Mouse (Mus musculus) liver, embryonic 11.5 days (tissue): ENCODE data around the gene Pim3. TPM values are rescaled to one million over a fixed set of nuclear protein-coding genes. Genes with fewer than 3 reads are reported as not detected.

Source experiments
- ATAC-seq: fragments of 200-750 bp; cut with Nextera tagmentation; replicated peaks from 2 replicates; pipeline ENCODE4 v1.8.0; 2017; ENCODE audit warnings: moderate number of reproducible peaks, mild to moderate bottlenecking, moderate TSS enrichment, moderate library complexity; ENCODE audit not compliant: low FRiP score
- DNase-seq: peaks from one replicate; pipeline ENCODE4 v3.0.0-alpha.2; 2017; ENCODE audit warnings: low spot score
- H3K27ac ChIP-seq: fragments of 300-500 bp; sonication (generic); 2 replicates; pipeline ENCODE4 v1.5.1; 2014; ENCODE audit warnings: mild to moderate bottlenecking, low read depth, low read length, control low read depth
- H3K27me3 ChIP-seq: fragments of 300-500 bp; sonication (generic); replicated peaks from 2 replicates; pipeline ENCODE4 v1.6.1; 2014; ENCODE audit warnings: low read length, mixed read lengths; ENCODE audit not compliant: control insufficient read depth, insufficient read depth
- H3K36me3 ChIP-seq: fragments of 300-500 bp; sonication (generic); 2 replicates; pipeline ENCODE4 v1.6.1; 2014; ENCODE audit warnings: mild to moderate bottlenecking, low read length, moderate library complexity, mixed read lengths; ENCODE audit not compliant: control insufficient read depth, insufficient read depth
- H3K4me1 ChIP-seq: fragments of 300-500 bp; sonication (generic); replicated peaks from 2 replicates; pipeline ENCODE4 v1.6.1; 2014; ENCODE audit warnings: low read length, mixed read lengths; ENCODE audit not compliant: control insufficient read depth, insufficient read depth
- H3K4me2 ChIP-seq: fragments of 300-500 bp; sonication (generic); 2 replicates; pipeline ENCODE4 v1.6.1; 2014; ENCODE audit warnings: mild to moderate bottlenecking, control low read depth, moderate library complexity
- H3K4me3 ChIP-seq: fragments of 300-500 bp; sonication (generic); 2 replicates; pipeline ENCODE4 v1.5.1; 2014; ENCODE audit warnings: low read depth, low read length, control low read depth
- H3K9ac ChIP-seq: fragments of 300-500 bp; sonication (generic); 2 replicates; pipeline ENCODE4 v1.6.1; 2014; ENCODE audit warnings: low read depth, low read length, control low read depth
- H3K9me3 ChIP-seq: fragments of 300-500 bp; sonication (generic); 2 replicates; pipeline ENCODE4 v1.6.1; 2016; ENCODE audit warnings: low read length, inconsistent platforms, mixed read lengths; ENCODE audit not compliant: control insufficient read depth
- WGBS: fragments of 180-500 bp; shearing (Covaris S2); extraction: QIAGEN DNeasy Blood & Tissue Kit; methylation state at CpG from one replicate; pipeline ENCODE4 v1.1.7; 2014; 5-methylcytosine and 5-hydroxymethylcytosine counted together
- polyA plus RNA-seq: library from polyadenylated mRNA; unstranded; fragments of >200 nt; fragmentation: Nextera tagmentation; extraction: Ambion mirVana; gene quantifications from 2 replicates; pipeline ENCODE4 v1.2.1, GENCODE M21; 2014

The Pim3 gene
- polyA plus RNA-seq, 1 experiment from 2014 or later, result 35.9 TPM

DNA sequence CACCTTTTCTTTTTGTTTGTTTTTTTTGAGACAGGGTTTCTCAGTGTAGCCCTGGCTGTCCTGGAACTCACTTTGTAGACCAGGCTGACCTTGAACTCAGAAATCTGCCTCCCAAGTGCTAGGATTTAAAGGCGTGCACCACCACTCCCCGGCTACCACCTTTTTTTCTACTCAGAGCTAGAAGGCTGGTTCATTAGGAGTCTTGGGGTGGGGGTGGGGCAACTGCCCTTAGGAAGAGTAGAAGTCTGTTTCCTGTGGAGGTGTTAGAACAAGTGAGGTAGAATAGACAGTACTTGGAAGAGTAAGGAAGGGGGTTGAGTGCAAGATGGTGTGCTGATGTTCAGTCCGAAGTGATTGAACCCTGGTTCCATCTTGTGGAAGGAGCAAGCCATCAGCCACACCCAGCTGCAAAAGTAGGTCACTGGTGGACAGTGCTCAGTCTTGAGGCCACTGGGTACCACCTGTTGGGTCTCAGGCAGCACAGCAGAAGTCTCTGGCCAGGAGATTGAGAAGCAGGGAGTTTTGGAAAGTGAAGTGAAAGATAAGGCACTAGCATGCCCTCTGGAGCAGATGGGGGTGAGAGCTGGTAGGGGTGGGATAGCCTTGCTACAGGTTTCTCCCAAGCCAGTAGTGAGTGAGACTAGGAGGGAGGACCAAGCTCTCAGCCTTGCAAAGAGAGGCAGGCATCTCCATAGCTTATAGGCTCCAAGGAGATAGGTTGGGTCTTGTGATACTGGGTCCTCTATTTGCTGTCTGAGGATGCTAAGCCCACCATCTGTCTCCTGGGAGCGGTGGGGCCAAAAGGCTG is 4.1 kb downstream of the Pim3 start:
- WGBS, result 72% methylated on average over 4 of the region's 4 CpGs
- Histone ChIP-seq H3K9me3 (no peaks in the 10 kb centered on the region), H3K9ac (no peak overlapping the region), H3K27ac (no peak overlapping the region), H3K36me3 (peaks cover 13% of the 10 kb centered on the region; the same call in 1 of the 2 replicates), H3K4me3 (no peak overlapping the region), H3K4me1 (peaks cover 48% of the 10 kb centered on the region), H3K27me3 (no peaks in the 10 kb centered on the region), H3K4me2 (no peak overlapping the region; the same call in 1 of the 2 replicates)
- no peak for ATAC-seq
- DNase-seq, result no peak

DNA sequence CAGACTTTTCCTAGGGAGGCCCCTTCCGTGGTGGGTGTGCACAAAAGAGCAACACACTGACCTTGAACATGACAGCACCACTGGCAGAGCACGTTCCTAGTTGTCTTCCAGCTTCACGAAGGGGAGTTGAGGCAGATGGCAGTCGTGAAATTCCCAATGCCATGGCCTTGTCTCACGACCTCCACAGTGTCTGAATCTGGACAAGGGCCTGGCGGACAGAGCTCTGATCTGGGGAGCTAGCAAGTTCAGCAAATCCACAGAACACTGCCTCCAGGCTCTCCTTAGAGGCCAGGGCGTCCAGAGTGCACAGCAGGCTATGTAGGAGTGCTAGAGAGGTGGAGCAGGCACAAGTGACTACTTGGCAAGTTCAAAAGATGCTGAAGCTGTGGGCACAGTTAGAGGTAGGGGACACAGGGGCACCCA is 5.0 kb downstream of the Pim3 start:
- Histone ChIP-seq H3K4me2 (no peak overlapping the region), H3K9ac (no peak overlapping the region), H3K27me3 (no peaks in the 10 kb centered on the region), H3K36me3 (peaks cover 13% of the 10 kb centered on the region; the same call in 1 of the 2 replicates), H3K27ac (peak overlapping the region; percentile 76), H3K9me3 (no peaks in the 10 kb centered on the region), H3K4me1 (peaks cover 43% of the 10 kb centered on the region), H3K4me3 (no peak overlapping the region)
- WGBS, result 52% methylated on average over 7 of the region's 7 CpGs
- DNase-seq (no peak), ATAC-seq (no peak)

- peaks cover 43% of the 10 kb centered on the region for H3K4me1 ChIP-seq
- ATAC-seq, result no peak
- no peak overlapping the region for H3K4me3 ChIP-seq
- H3K4me2 ChIP-seq, result no peak overlapping the region
- H3K36me3 ChIP-seq, result peaks cover 13% of the 10 kb centered on the region; the same call in 1 of the 2 replicates
- no peak overlapping the region for H3K9ac ChIP-seq
- H3K27ac ChIP-seq, result peak overlapping the region; percentile 76
- no peaks in the 10 kb centered on the region for H3K27me3 ChIP-seq
- H3K9me3 ChIP-seq, result no peaks in the 10 kb centered on the region
- no peak for DNase-seq
- 33% methylated on average over 5 of the region's 5 CpGs for WGBS
Observed at GRCm38 (mm10) chr15:88867368-88868023, 5.5 kb downstream of the Pim3 start.

DNA sequence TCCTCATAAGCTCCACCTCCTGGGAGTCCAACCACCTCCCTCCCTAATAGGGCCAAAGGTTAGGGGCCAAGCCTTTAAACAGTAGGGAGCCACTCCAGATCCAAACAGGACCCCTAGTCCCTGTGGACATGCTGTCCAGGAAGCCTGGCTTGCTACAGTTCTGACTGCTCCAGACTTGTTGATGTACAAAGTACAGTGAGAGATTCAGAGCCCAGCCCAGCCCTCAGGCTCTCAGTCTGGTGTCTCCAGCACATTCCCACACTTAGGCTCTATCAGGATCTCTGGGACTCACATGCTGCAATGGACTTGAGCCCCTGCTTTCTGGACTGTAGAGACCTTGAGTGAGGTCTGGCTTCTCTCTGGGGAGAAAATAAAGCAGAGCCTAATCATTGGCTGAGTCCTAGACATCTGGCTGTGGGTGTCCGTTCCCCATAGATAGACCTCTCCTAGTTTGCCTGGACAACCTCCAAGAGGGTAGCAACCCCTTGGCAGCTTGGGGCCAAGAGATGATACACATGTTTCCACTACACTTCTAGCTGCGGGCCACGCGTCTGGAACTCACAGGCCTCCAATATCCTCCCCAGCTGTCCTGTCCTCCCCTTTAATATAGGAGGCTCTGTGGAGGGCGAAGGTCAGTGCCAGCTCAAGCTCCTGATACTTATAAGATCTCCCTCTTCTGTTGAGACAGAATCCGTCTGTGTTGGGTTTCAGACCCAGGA is 6.2 kb downstream of the Pim3 start:
- Histone ChIP-seq H3K36me3 (peaks cover 13% of the 10 kb centered on the region; the same call in 1 of the 2 replicates), H3K9ac (no peak overlapping the region), H3K4me1 (peaks cover 43% of the 10 kb centered on the region), H3K27me3 (no peaks in the 10 kb centered on the region), H3K9me3 (no peaks in the 10 kb centered on the region), H3K4me3 (no peak overlapping the region), H3K27ac (peak overlapping the region; percentile 76), H3K4me2 (no peak overlapping the region)
- ATAC-seq, result no peak
- no peak for DNase-seq
- 77% methylated on average over 6 of the region's 6 CpGs for WGBS

DNA sequence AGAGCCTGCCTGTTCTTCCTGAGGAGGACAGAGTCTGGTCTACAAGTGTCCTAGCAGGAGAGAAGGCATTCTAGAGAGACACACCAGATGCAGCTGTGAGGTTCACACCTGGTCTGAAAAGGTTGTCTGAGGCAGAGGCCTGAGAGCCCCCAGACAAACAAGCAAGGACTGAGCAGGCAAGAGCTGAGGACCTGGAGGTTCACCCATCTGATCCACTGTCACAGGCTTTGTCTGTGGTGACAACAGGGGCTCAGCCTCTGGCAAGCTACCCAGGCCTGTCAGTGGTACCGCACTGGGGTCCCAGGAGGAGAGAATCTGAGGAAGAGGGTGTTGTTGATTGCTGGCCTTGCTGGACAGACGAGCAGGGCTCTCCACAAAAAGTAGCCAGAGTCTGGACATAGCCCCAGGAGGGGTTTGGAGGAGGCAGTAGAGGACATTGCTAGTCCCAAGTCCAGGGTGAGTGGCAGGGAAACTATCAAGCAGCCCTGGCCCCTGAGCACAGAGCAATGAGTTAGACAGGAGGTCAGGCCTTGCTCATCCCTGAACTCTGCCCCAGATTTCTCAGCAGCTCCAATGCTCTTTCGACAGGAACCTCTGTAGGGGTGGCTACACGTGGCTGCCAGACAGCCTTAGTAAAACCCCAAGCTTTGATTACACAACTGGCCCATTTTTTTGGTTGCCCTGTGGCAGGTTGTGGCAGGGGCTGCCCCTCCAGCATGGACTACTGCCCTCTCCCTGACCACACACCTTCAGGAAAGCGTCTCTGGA is 8.6 kb downstream of the Pim3 start:
- ATAC-seq (no peak), DNase-seq (no peak)
- Histone ChIP-seq H3K27ac (no peak overlapping the region), H3K36me3 (peaks cover 4% of the 10 kb centered on the region; the same call in 1 of the 2 replicates), H3K9ac (no peak overlapping the region), H3K9me3 (no peaks in the 10 kb centered on the region), H3K27me3 (peaks cover 2% of the 10 kb centered on the region; the same call in 1 of the 2 replicates), H3K4me2 (no peak overlapping the region), H3K4me3 (no peak overlapping the region), H3K4me1 (peaks cover 26% of the 10 kb centered on the region)
- WGBS, result 71% methylated on average over 5 of the region's 5 CpGs

GRCm38 (mm10) chr15:88874061-88874460 is 12.1 kb downstream of the Pim3 start:
- ATAC-seq (no peak), DNase-seq (no peak)
- Histone ChIP-seq H3K4me3 (no peak overlapping the region), H3K9me3 (no peaks in the 10 kb centered on the region), H3K4me1 (peaks cover 2% of the 10 kb centered on the region; the same call in 1 of the 2 replicates), H3K27ac (no peak overlapping the region), H3K9ac (no peak overlapping the region), H3K27me3 (peaks cover 6% of the 10 kb centered on the region; the same call in 1 of the 2 replicates), H3K36me3 (no peaks in the 10 kb centered on the region), H3K4me2 (no peak overlapping the region)
- WGBS, result 83% methylated on average over 3 of the region's 3 CpGs

GRCm38 (mm10) chr15:88874477-88874876 is 12.5 kb downstream of the Pim3 start:
- H3K4me1 ChIP-seq, result peaks cover 2% of the 10 kb centered on the region; the same call in 1 of the 2 replicates
- no peak overlapping the region for H3K27ac ChIP-seq
- H3K36me3 ChIP-seq, result no peaks in the 10 kb centered on the region
- H3K4me3 ChIP-seq, result no peak overlapping the region
- no peak overlapping the region for H3K9ac ChIP-seq
- H3K9me3 ChIP-seq, result no peaks in the 10 kb centered on the region
- DNase-seq (no peak), ATAC-seq (no peak)
- peaks cover 6% of the 10 kb centered on the region; the same call in 1 of the 2 replicates for H3K27me3 ChIP-seq
- 83% methylated on average over 6 of the region's 6 CpGs for WGBS
- H3K4me2 ChIP-seq, result no peak overlapping the region

- Histone ChIP-seq H3K4me2 (peak overlapping the region; percentile 12; the same call in 1 of the 2 replicates), H3K9ac (no peak overlapping the region), H3K36me3 (no peaks in the 10 kb centered on the region), H3K4me3 (no peak overlapping the region), H3K4me1 (peaks cover 2% of the 10 kb centered on the region; the same call in 1 of the 2 replicates), H3K27ac (no peak overlapping the region), H3K27me3 (peaks cover 6% of the 10 kb centered on the region; the same call in 1 of the 2 replicates), H3K9me3 (no peaks in the 10 kb centered on the region)
- ATAC-seq (peak; percentile 44; the same call in 1 of the 2 replicates), DNase-seq (no peak)
- WGBS, result 35% methylated on average over 10 of the region's 10 CpGs
Observed at GRCm38 (mm10) chr15:88875625-88876081, 13.7 kb downstream of the Pim3 start.
